Mouse (Mus musculus): ENCODE data around the gene Bak1.

DNA sequence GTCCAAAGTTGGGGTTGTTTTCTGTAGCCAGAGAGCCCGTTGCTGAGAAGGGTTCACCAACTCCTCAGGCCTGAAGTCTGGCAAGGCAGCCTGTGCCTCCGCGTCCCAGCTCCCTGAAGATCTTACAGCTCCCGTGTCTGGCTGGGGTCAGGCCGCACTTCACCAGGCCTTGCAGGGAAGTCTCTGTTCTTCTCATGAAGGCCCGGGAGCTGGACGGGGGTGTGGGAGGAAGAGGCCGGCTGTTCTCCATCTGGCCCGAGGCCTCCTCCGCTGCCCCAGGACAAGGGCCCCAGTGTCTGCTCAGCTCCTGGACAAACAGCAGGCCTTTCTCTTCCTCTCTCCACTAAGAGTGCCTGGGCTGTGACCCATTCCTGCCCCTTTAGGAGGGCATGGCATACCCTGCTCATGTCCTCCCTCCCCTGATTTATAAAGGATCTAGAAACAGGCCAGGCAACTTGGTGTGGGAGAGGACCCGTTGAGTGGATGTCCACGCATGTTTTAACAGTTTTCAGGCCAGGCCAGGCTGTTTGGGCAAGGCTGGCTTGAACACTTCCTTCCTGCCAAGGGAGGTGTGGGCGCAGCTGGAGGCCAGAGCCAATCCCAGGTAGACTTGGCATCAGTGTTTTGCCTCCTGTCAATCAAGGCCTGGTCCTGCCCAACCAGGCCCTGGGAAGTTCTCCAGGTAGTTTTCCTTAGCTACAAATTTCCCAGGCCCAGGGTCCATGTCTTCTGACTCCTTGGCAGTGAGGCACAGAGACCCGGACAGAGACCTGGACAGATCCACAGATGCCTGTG, 19.8 kb upstream of the Bak1 start:
- TF ChIP-seq CTCF (IDR thresholded peaks at IDR 0.05; ENCODE audit: insufficient read depth, low read depth, low read length) (no peak), POLR2A (IDR thresholded peaks at IDR 0.05; ENCODE audit: insufficient read depth, low read depth, low read length) (no peak)
